Mouse (Mus musculus): ENCODE results near the gene Pltp.

DNA sequence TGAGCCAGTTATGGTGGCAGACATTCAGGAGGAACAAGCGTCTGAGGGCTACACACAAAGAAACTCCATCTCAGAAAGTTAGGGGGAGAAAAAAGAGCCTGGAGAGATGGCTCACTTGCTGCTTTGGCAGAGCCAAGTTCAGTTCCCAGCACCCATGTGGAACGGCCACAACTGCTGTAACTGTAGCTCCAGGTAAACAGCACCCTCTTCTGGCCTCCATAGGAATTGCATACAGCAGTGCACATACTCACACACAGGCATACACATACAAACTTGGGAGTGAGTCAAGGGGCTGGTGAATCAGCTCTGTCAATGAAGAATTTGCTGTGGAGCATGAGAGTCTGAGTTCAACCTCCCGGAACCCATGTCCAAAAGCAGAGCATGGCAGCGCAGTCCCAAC, 48.6 kb upstream of the Pltp start:
- no peak for TF ChIP-seq MAFK (IDR thresholded peaks at IDR 0.05; ENCODE audit: borderline replicate concordance, low read depth, low read length)
- TF ChIP-seq CTCF (IDR thresholded peaks at IDR 0.05 in 2 of 3, conservative IDR thresholded peaks at IDR 0.05 in 1 of 3; ENCODE audit: control insufficient read depth in 1 of 3, insufficient read depth in 1 of 3, low read depth in 2 of 3, low read length in 3 of 3, poor library complexity in 1 of 3, severe bottlenecking in 1 of 3) = peak; percentile 35 to 71 (median 53); a peak in 5 of 6 replicates
- no peak for TF ChIP-seq UBTF (IDR thresholded peaks at IDR 0.05; ENCODE audit: borderline replicate concordance, insufficient read depth, low read depth, low read length)
- TF ChIP-seq GABPA (IDR thresholded peaks at IDR 0.05; ENCODE audit: low read depth, low read length) = no peak
- TF ChIP-seq POLR2A (IDR thresholded peaks at IDR 0.05; ENCODE audit: control insufficient read depth in 1 of 2, insufficient read depth in 1 of 2, low read depth in 1 of 2, low read length in 2 of 2, poor library complexity in 1 of 2) = no peak
- TF ChIP-seq USF2 (IDR thresholded peaks at IDR 0.05; ENCODE audit: borderline replicate concordance in 1 of 2, insufficient read depth in 1 of 2, low read depth in 1 of 2, low read length in 2 of 2) = no peak
- TF ChIP-seq ETS1 (IDR thresholded peaks at IDR 0.05; ENCODE audit: low read depth, low read length) = no peak
- no peak for TF ChIP-seq ZNF384 (IDR thresholded peaks at IDR 0.05; ENCODE audit: low read depth, low read length)
- TF ChIP-seq RCOR1 (IDR thresholded peaks at IDR 0.05; ENCODE audit: low read depth, low read length) = no peak
- no peak for TF ChIP-seq MYB (IDR thresholded peaks at IDR 0.05; ENCODE audit: low read depth, low read length)
- TF ChIP-seq NELFE (IDR thresholded peaks at IDR 0.05; ENCODE audit: low read depth, low read length) = no peak
- no peak for TF ChIP-seq MXI1 (IDR thresholded peaks at IDR 0.05; ENCODE audit: low read depth, low read length)
- TF ChIP-seq MEF2A (IDR thresholded peaks at IDR 0.05; ENCODE audit: extremely low read depth, insufficient replicate concordance, low read depth, low read length, poor library complexity, severe bottlenecking) = no peak
- TF ChIP-seq BHLHE40 (IDR thresholded peaks at IDR 0.05; ENCODE audit: borderline replicate concordance, low read depth, low read length) = no peak
